Mouse (Mus musculus): ENCODE measurements around the gene Lcn11. TPM values are rescaled to one million over a fixed set of nuclear protein-coding genes. Genes with fewer than 3 reads are reported as not detected.
"Not testable (repeated sequence)": the region's sequence is repeated elsewhere in the genome, so short reads cannot be mapped to it uniquely, and the experiment has no call there.

Gene Lcn11
- polyA plus RNA-seq, 1 experiment, result not detected

- Histone ChIP-seq H3K4me3 (replicated peaks; ENCODE audit: extremely low read depth, low read depth, low read length) (no peak overlapping the region), H3K4me1 (ENCODE audit: control insufficient read depth, insufficient read depth, low read length) (no peaks in the 10 kb centered on the region)
- WGBS, result 68% methylated on average over 3 of the region's 3 CpGs
- no peak for DNase-seq
- TF ChIP-seq CTCF (IDR thresholded peaks at IDR 0.05; ENCODE audit: insufficient read depth, low read length), result no peak
- no peak for TF ChIP-seq POLR2A (IDR thresholded peaks at IDR 0.05; ENCODE audit: borderline replicate concordance, extremely low read depth, low read depth, low read length)
These were observed 826 bp upstream of the Lcn11 start for GRCm38 (mm10) chr2:25775991-25776390.

- TF ChIP-seq CTCF (IDR thresholded peaks at IDR 0.05; ENCODE audit: insufficient read depth, low read length) (no peak), POLR2A (IDR thresholded peaks at IDR 0.05; ENCODE audit: borderline replicate concordance, extremely low read depth, low read depth, low read length) (no peak)
- Histone ChIP-seq H3K4me3 (replicated peaks; ENCODE audit: extremely low read depth, low read depth, low read length) (no peak overlapping the region), H3K4me1 (ENCODE audit: control insufficient read depth, insufficient read depth, low read length) (no peaks in the 10 kb centered on the region)
- 79% methylated on average over 9 of the region's 9 CpGs for WGBS
- no peak for DNase-seq
These were observed 2.3 kb downstream of the Lcn11 start for GRCm38 (mm10) chr2:25779076-25779475.

GRCm38 (mm10) chr2:25780921-25781320 lies 4.1 kb downstream of the Lcn11 start:
- Histone ChIP-seq H3K4me1 (ENCODE audit: control insufficient read depth, insufficient read depth, low read length) (no peaks in the 10 kb centered on the region), H3K4me3 (replicated peaks; ENCODE audit: extremely low read depth, low read depth, low read length) (no peak overlapping the region)
- no peak for DNase-seq
- TF ChIP-seq POLR2A (IDR thresholded peaks at IDR 0.05; ENCODE audit: borderline replicate concordance, extremely low read depth, low read depth, low read length), result no peak
- no peak for TF ChIP-seq CTCF (IDR thresholded peaks at IDR 0.05; ENCODE audit: insufficient read depth, low read length)
- 44% methylated on average over 4 of the region's 4 CpGs for WGBS

GRCm38 (mm10) chr2:25781957-25782356 lies 5.1 kb downstream of the Lcn11 start, which contains the start of gene Gm13539:
TSS of gene Gm13539 (plus strand) at chr2:25782257.
- H3K4me1 ChIP-seq (ENCODE audit: control insufficient read depth, insufficient read depth, low read length), result no peaks in the 10 kb centered on the region
- DNase-seq, result no peak
- WGBS, result 77% methylated on average over 3 of the region's 3 CpGs
- no peak for TF ChIP-seq CTCF (IDR thresholded peaks at IDR 0.05; ENCODE audit: insufficient read depth, low read length)
- TF ChIP-seq POLR2A (IDR thresholded peaks at IDR 0.05; ENCODE audit: borderline replicate concordance, extremely low read depth, low read depth, low read length), result no peak
- H3K4me3 ChIP-seq (replicated peaks; ENCODE audit: extremely low read depth, low read depth, low read length), result no peak within 1 kb of the TSS

- no peak for DNase-seq
- TF ChIP-seq POLR2A (IDR thresholded peaks at IDR 0.05; ENCODE audit: borderline replicate concordance, extremely low read depth, low read depth, low read length) (no peak), CTCF (IDR thresholded peaks at IDR 0.05; ENCODE audit: insufficient read depth, low read length) (no peak)
- WGBS, result 46% methylated on average over 5 of the region's 5 CpGs
- Histone ChIP-seq H3K4me1 (ENCODE audit: control insufficient read depth, insufficient read depth, low read length) (no peaks in the 10 kb centered on the region), H3K4me3 (replicated peaks; ENCODE audit: extremely low read depth, low read depth, low read length) (no peak overlapping the region)
These were observed 8.9 kb downstream of the Lcn11 start for GRCm38 (mm10) chr2:25785573-25786322.

- DNase-seq, result no peak
- Histone ChIP-seq H3K4me3 (replicated peaks; ENCODE audit: extremely low read depth, low read depth, low read length) (no peak overlapping the region), H3K4me1 (ENCODE audit: control insufficient read depth, insufficient read depth, low read length) (no peaks in the 10 kb centered on the region)
- TF ChIP-seq CTCF (IDR thresholded peaks at IDR 0.05; ENCODE audit: insufficient read depth, low read length) (no peak), POLR2A (IDR thresholded peaks at IDR 0.05; ENCODE audit: borderline replicate concordance, extremely low read depth, low read depth, low read length) (no peak)
- 87% methylated on average over 3 of the region's 3 CpGs for WGBS
These were observed 12.3 kb downstream of the Lcn11 start for GRCm38 (mm10) chr2:25789092-25789491.

- no peak for DNase-seq
- no peaks in the 10 kb centered on the region for H3K4me1 ChIP-seq (ENCODE audit: control insufficient read depth, insufficient read depth, low read length)
- H3K4me3 ChIP-seq (replicated peaks; ENCODE audit: extremely low read depth, low read depth, low read length), result no peak overlapping the region
- WGBS, result 31% methylated on average over 2 of the region's 2 CpGs
- no peak for TF ChIP-seq CTCF (IDR thresholded peaks at IDR 0.05; ENCODE audit: insufficient read depth, low read length)
- TF ChIP-seq POLR2A (IDR thresholded peaks at IDR 0.05; ENCODE audit: borderline replicate concordance, extremely low read depth, low read depth, low read length), result no peak
These were observed 20.8 kb downstream of the Lcn11 start for GRCm38 (mm10) chr2:25797635-25798034.

- Histone ChIP-seq H3K4me1 (ENCODE audit: control insufficient read depth, insufficient read depth, low read length) (no peaks in the 10 kb centered on the region), H3K4me3 (replicated peaks; ENCODE audit: extremely low read depth, low read depth, low read length) (no peak overlapping the region)
- 32% methylated on average over 5 of the region's 5 CpGs for WGBS
- DNase-seq, result no peak
- no peak for TF ChIP-seq POLR2A (IDR thresholded peaks at IDR 0.05; ENCODE audit: borderline replicate concordance, extremely low read depth, low read depth, low read length)
- TF ChIP-seq CTCF (IDR thresholded peaks at IDR 0.05; ENCODE audit: insufficient read depth, low read length), result no peak
These were observed 21.2 kb downstream of the Lcn11 start for GRCm38 (mm10) chr2:25798065-25798464.

- WGBS, result 58% methylated on average over 2 of the region's 2 CpGs
- no peak for DNase-seq
- TF ChIP-seq POLR2A (IDR thresholded peaks at IDR 0.05; ENCODE audit: borderline replicate concordance, extremely low read depth, low read depth, low read length) (no peak), CTCF (IDR thresholded peaks at IDR 0.05; ENCODE audit: insufficient read depth, low read length) (no peak)
- H3K4me1 ChIP-seq (ENCODE audit: control insufficient read depth, insufficient read depth, low read length), result no peaks in the 10 kb centered on the region
- H3K4me3 ChIP-seq (replicated peaks; ENCODE audit: extremely low read depth, low read depth, low read length), result no peak overlapping the region
These were observed 34.9 kb downstream of the Lcn11 start for GRCm38 (mm10) chr2:25811711-25812110.

- 83% methylated on average over 5 of the region's 5 CpGs for WGBS
- DNase-seq, result no peak
- H3K4me3 ChIP-seq (replicated peaks; ENCODE audit: extremely low read depth, low read depth, low read length), result no peak overlapping the region
- H3K4me1 ChIP-seq (ENCODE audit: control insufficient read depth, insufficient read depth, low read length), result no peaks in the 10 kb centered on the region
- TF ChIP-seq POLR2A (IDR thresholded peaks at IDR 0.05; ENCODE audit: borderline replicate concordance, extremely low read depth, low read depth, low read length) (no peak), CTCF (IDR thresholded peaks at IDR 0.05; ENCODE audit: insufficient read depth, low read length) (no peak)
These were observed 36.5 kb downstream of the Lcn11 start for GRCm38 (mm10) chr2:25813364-25813763.

GRCm38 (mm10) chr2:25815748-25816147 lies 38.9 kb downstream of the Lcn11 start, which contains the start of gene Glt6d1:
TSS of gene Glt6d1 (minus strand) at chr2:25815848.
- not testable (repeated sequence) for H3K4me1 ChIP-seq (ENCODE audit: control insufficient read depth, insufficient read depth, low read length); DNase-seq; H3K4me3 ChIP-seq (replicated peaks; ENCODE audit: extremely low read depth, low read depth, low read length)
- 82% methylated on average over 1 of the region's 1 CpGs for WGBS

All from lung, adult 2 months (tissue).